Mouse (Mus musculus) small intestine, adult 2 months (tissue): Measurements from ENCODE around the gene Cc2d1a. TPM values are rescaled to one million over a fixed set of nuclear protein-coding genes. Genes with fewer than 3 reads are reported as not detected.

Experiments used
- H3K27ac ChIP-seq: fragments of 200-500 bp; 2 replicates; pipeline ENCODE4 v1.5.1; 2012; ENCODE audit warnings: low read depth, low read length, control low read depth, inconsistent platforms; ENCODE audit not compliant: insufficient read depth
- H3K27me3 ChIP-seq: fragments of 200-500 bp; 2 replicates; pipeline ENCODE4 v1.6.1; 2012; ENCODE audit warnings: mild to moderate bottlenecking, moderate library complexity, low read length, inconsistent platforms; ENCODE audit not compliant: control insufficient read depth, insufficient read depth
- H3K36me3 ChIP-seq: fragments of 200-500 bp; 2 replicates; pipeline ENCODE4 v1.6.1; 2012; ENCODE audit warnings: mild to moderate bottlenecking, low read length, control low read depth, inconsistent platforms; ENCODE audit not compliant: control insufficient read depth, insufficient read depth
- H3K4me1 ChIP-seq: fragments of 200-500 bp; 2 replicates; pipeline ENCODE4 v1.6.1; 2012; ENCODE audit warnings: low read length, inconsistent platforms, mixed read lengths; ENCODE audit not compliant: control insufficient read depth, insufficient read depth, insufficient read length
- H3K4me3 ChIP-seq: fragments of 200-500 bp; 2 replicates; pipeline ENCODE4 v1.5.1; 2012; ENCODE audit warnings: low read depth, mild to moderate bottlenecking, control low read depth, inconsistent platforms, low read length, moderate library complexity
- CTCF ChIP-seq: fragments of 200-500 bp; IDR thresholded peaks from 2 replicates; pipeline ENCODE4 v1.5.1; 2012; ENCODE audit warnings: low read depth, mild to moderate bottlenecking, control low read depth, inconsistent platforms, low read length, moderate library complexity, mixed read lengths; ENCODE audit not compliant: insufficient replicate concordance, insufficient read length; ENCODE audit errors: extremely low read depth
- POLR2A ChIP-seq: fragments of 200-500 bp; IDR thresholded peaks from 2 replicates; pipeline ENCODE4 v1.6.1; 2012; ENCODE audit warnings: low read depth, mild to moderate bottlenecking, control low read depth, inconsistent platforms, low read length, moderate library complexity
- WGBS: fragments of 180-500 bp; shearing (Covaris S2); methylation state at CpG from one replicate; pipeline ENCODE4 v1.1.7; 2018; 5-methylcytosine and 5-hydroxymethylcytosine counted together
- polyA plus RNA-seq: library from polyadenylated mRNA; depleted of rRNA; stranded (reverse); fragments of >200 nt; gene quantifications from 2 replicates; pipeline ENCODE4 v1.2.3, GENCODE M21; 2012

Gene Cc2d1a
- polyA plus RNA-seq, 1 experiment, result 50.8 TPM

DNA sequence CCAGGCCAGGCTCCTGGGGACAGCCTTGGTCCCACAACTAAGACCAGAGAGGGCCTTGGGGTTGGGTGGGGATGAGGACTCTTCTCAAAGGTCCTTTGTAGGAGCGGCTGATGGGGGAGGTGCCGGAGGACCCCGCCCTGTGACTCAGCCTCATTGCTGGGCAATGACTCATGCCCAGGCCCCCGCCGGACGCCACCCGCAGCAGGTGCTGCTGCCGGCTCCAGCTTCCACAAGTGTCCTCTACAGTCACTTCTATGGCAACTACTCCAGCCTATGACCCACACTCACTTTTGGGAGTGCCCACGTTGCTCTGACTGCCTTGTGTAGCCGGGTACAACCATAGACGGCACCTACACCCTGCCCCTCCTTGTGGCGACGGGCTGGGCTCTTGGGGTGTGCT lies 44.3 kb upstream of the Cc2d1a start:
- 5% methylated on average over 13 of the region's 13 CpGs for WGBS
- peak overlapping the region; percentile 99 for H3K27ac ChIP-seq
- H3K27me3 ChIP-seq, result no peaks in the 10 kb centered on the region
- peak overlapping the region; percentile 56 for H3K4me3 ChIP-seq
- TF ChIP-seq POLR2A, result peak; percentile 22; the same call in 1 of the 2 replicates
- no peak for TF ChIP-seq CTCF
- H3K4me1 ChIP-seq, result peaks cover 18% of the 10 kb centered on the region
- H3K36me3 ChIP-seq, result no peaks in the 10 kb centered on the region

- TF ChIP-seq CTCF, result no peak
- TF ChIP-seq POLR2A, result no peak
- peaks cover 21% of the 10 kb centered on the region for H3K4me1 ChIP-seq
- no peak overlapping the region for H3K27ac ChIP-seq
- 94% methylated on average over 7 of the region's 7 CpGs for WGBS
- H3K36me3 ChIP-seq, result no peaks in the 10 kb centered on the region
- H3K4me3 ChIP-seq, result no peak overlapping the region
- no peaks in the 10 kb centered on the region for H3K27me3 ChIP-seq
Observed at GRCm38 (mm10) chr8:84190191-84190867, 42.6 kb upstream of the Cc2d1a start.

- H3K4me3 ChIP-seq, result no peak overlapping the region
- H3K27me3 ChIP-seq, result no peaks in the 10 kb centered on the region
- TF ChIP-seq CTCF (no peak), POLR2A (no peak)
- H3K4me1 ChIP-seq, result peaks cover 21% of the 10 kb centered on the region
- H3K36me3 ChIP-seq, result no peaks in the 10 kb centered on the region
- no peak overlapping the region for H3K27ac ChIP-seq
- 85% methylated on average over 4 of the region's 4 CpGs for WGBS
Observed at GRCm38 (mm10) chr8:84189603-84190002, 41.9 kb upstream of the Cc2d1a start.

- H3K4me3 ChIP-seq, result no peak overlapping the region
- H3K27me3 ChIP-seq, result peaks cover 3% of the 10 kb centered on the region
- H3K27ac ChIP-seq, result no peak overlapping the region
- H3K36me3 ChIP-seq, result no peaks in the 10 kb centered on the region
- TF ChIP-seq CTCF (no peak), POLR2A (no peak)
- WGBS, result 64% methylated on average over 10 of the region's 10 CpGs
- H3K4me1 ChIP-seq, result peaks cover 24% of the 10 kb centered on the region
Observed at GRCm38 (mm10) chr8:84188671-84189070, 40.9 kb upstream of the Cc2d1a start.

- TF ChIP-seq POLR2A (no peak), CTCF (peak; percentile 85; the same call in 1 of the 2 replicates)
- peaks cover 20% of the 10 kb centered on the region for H3K4me1 ChIP-seq
- 4% methylated on average over 21 of the region's 21 CpGs for WGBS
- H3K27me3 ChIP-seq, result peaks cover 11% of the 10 kb centered on the region
- H3K27ac ChIP-seq, result peak overlapping the region; percentile 4
- H3K4me3 ChIP-seq, result peak overlapping the region; percentile 61
- no peaks in the 10 kb centered on the region for H3K36me3 ChIP-seq
Observed at GRCm38 (mm10) chr8:84187065-84187755, 39.5 kb upstream of the Cc2d1a start.

GRCm38 (mm10) chr8:84186547-84186946 lies 38.8 kb upstream of the Cc2d1a start:
- Histone ChIP-seq H3K27ac (peak overlapping the region; percentile 4), H3K36me3 (no peaks in the 10 kb centered on the region), H3K4me3 (peak overlapping the region; percentile 61), H3K4me1 (peaks cover 14% of the 10 kb centered on the region), H3K27me3 (peaks cover 11% of the 10 kb centered on the region)
- 0% methylated on average over 12 of the region's 12 CpGs for WGBS
- TF ChIP-seq CTCF (peak; percentile 93), POLR2A (no peak)

- TF ChIP-seq POLR2A, result no peak
- TF ChIP-seq CTCF, result no peak
- peak within 1 kb of the TSS; percentile 72 for H3K4me3 ChIP-seq
- H3K27ac ChIP-seq, result no peak within 1 kb of the TSS
Observed at GRCm38 (mm10) chr8:84185117-84185516, 37.4 kb upstream of the Cc2d1a start, which contains the start of gene Nanos3. TSS of gene Nanos3 (minus strand) at chr8:84185217.

More at GRCm38 (mm10) chr8:84185117-84185516, 37.4 kb upstream of the Cc2d1a start, which contains the start of gene Nanos3:
- H3K27me3 ChIP-seq, result peaks cover 11% of the 10 kb centered on the region
- H3K36me3 ChIP-seq, result no peaks in the 10 kb centered on the region
- peaks cover 16% of the 10 kb centered on the region for H3K4me1 ChIP-seq
- WGBS, result 96% methylated on average over 7 of the region's 7 CpGs
